Mouse (Mus musculus): Measurements from ENCODE around the gene St6galnac3. TPM values are rescaled to one million over a fixed set of nuclear protein-coding genes. Genes with fewer than 3 reads are reported as not detected.

St6galnac3 gene
- total RNA-seq, 1 experiment from 2014 or later, result 9.1 TPM

DNA sequence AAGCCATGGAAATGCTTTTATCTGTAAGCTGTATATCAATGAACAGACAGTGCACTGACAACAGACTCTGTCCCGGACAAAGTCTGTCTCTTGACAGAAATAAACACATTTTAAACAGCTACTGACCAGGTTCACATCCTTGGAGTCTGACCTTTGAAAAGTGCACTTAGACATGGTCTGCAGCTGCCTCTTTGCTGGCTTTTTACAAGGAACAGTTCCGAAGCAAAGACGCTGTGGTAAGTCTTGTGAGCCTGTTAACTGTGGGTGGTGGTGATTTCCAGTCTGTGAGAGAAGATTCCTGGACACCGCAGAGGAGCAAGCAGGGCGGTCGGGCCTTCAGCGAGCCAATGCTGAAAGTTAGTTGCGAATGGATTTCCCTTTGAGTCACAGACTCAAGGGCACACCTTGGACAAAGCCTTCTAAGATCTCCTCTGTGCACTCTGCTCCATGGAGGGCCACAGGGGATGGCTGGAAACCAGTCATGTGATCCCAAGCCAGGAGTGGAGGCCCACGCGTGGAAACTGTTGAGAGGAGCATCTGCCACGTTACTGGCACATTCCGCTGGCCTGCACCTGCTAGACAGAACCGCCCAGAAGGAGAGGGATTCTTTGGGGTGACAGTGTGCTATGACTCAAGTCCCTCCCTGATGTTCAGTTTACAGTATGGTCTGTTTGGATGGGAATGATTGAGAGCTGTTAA lies 55.1 kb downstream of the St6galnac3 start:
- ATAC-seq (replicated peaks in 1 of 2; ENCODE audit: insufficient read depth in 1 of 2, low FRiP score in 2 of 2, low TSS enrichment in 1 of 2, low read depth in 1 of 2, poor library complexity in 2 of 2, severe bottlenecking in 2 of 2), result no peak

DNA sequence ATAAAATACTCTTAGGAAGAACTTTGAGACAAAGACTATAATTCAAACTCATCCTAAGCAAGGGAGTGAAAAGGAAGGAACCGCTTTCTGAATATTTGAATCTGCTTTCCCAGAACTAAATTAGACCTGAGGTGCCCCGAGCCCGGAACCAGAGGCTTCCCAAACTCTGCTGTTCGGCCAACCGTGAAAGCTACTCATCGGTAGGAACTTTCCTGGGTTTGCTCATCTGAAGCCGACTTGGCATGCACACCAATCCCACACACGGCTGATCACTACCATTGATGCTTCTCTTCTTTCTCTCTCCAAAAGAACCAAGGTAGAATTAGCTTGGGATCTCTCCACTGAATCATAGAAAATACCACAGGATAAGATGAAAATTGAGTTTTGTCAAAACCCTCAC lies 55.6 kb downstream of the St6galnac3 start:
- ATAC-seq (replicated peaks in 1 of 2; ENCODE audit: insufficient read depth in 1 of 2, low FRiP score in 2 of 2, low TSS enrichment in 1 of 2, low read depth in 1 of 2, poor library complexity in 2 of 2, severe bottlenecking in 2 of 2), result no peak

DNA sequence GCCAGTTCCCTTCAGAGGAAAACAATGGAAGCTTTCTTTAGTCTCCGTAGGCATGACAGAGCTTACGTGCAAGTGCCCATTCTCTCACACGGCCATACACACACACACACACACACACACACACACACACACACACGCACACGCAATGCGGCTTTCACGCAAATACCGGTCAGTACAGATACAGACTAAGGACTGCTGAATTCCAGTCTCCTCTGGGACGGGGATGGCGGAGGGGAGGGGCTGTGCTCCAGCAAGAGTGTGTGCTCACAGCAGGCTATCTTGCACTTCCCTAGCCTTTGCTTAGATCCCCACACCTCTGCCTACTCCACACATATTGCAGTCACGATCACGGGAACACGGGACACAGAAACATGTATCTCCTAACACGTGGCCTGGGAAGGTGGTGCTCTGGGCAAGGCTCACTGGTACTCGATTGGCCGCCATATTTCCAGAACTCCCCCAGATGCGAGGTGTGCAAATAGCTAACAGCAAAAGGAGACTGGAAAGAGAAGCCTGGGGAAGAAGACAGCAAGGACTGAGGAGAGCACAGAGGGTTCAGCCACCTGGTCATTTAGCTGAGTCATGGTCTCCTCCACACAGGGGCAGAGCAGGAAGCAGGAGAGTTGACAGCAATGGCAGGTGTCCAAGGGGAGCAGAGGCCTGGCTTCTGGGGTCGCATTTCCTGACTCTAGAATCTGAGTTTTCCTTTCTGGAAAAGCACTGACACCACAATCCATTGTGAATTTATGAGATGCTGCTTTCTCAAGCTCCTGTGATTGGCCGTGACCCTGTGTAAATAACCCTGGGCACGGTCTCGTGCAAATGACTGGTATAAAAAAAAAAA lies 56.3 kb downstream of the St6galnac3 start:
- peak; percentile 66 to 71 for ATAC-seq (replicated peaks in 1 of 2; ENCODE audit: insufficient read depth in 1 of 2, low FRiP score in 2 of 2, low TSS enrichment in 1 of 2, low read depth in 1 of 2, poor library complexity in 2 of 2, severe bottlenecking in 2 of 2)

DNA sequence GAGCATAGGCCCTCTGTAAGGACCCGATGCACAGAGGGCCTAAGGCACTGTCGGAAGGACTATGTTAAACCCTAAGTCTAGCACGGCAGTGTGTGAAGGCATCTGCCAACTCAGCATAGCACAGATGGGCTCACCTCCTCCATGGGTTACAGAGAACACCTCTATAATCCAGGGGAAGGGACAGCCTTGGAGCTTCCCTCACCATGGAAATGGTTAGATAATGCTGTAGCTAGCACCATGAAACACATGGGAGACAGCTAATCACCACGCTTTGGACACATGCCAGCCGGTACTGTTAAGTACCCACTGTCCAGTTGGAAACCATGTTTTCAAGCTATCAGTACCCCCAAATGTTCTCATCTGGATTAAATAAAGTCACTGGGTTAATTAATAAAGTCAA lies 60.3 kb downstream of the St6galnac3 start:
- no peak for ATAC-seq (replicated peaks in 1 of 2; ENCODE audit: insufficient read depth in 1 of 2, low FRiP score in 2 of 2, low TSS enrichment in 1 of 2, low read depth in 1 of 2, poor library complexity in 2 of 2, severe bottlenecking in 2 of 2)

DNA sequence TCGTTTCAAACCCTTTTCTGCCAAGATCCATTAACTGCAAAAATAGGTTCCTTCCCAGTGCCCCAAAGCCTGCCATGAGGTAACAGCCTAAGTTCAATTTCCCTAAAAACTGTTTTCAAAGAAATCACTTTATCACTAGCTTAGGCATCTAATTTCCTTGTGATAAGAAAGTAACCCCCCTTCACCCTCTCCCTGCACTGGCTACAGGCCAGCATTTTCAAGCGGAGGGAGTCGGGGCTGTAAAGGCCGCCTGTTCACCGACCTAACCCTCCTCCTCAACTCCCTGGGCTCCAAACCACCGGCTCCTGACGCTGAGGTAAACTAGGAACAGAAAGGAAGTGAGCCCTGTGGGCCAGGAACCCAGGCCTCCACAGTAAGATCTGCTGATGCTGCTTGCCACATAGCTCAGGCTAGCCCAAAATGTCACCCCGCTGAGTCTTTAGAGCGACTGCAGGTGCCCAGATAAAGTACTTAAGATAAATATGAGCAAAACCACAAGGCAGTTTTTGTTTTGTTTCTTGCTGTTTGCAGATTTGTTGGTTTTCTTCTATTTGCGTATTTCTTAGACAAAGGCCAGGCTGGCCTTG lies 61.0 kb downstream of the St6galnac3 start:
- peak; percentile 49 to 57 for ATAC-seq (replicated peaks in 1 of 2; ENCODE audit: insufficient read depth in 1 of 2, low FRiP score in 2 of 2, low TSS enrichment in 1 of 2, low read depth in 1 of 2, poor library complexity in 2 of 2, severe bottlenecking in 2 of 2)

DNA sequence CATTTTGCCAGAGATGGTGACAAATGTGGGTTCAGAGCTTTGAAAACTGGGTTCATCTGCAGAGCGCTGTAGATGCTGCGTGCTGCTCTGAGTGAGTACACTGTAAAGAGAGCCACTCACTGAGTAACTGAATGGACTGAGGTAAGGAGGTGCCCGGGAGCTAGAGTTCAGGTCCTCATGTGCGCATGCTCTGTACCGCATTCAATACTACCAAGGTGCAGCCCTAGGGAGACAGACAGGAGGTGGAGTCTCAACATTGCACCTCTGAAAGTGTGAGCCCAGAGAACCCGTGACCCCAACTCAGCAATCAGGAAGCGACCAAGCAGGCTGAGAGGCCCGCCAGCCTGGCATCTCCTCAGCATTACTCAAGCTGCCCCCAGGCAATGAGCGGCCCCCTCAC lies 62.2 kb downstream of the St6galnac3 start:
- ATAC-seq (replicated peaks in 1 of 2; ENCODE audit: insufficient read depth in 1 of 2, low FRiP score in 2 of 2, low TSS enrichment in 1 of 2, low read depth in 1 of 2, poor library complexity in 2 of 2, severe bottlenecking in 2 of 2), result no peak

DNA sequence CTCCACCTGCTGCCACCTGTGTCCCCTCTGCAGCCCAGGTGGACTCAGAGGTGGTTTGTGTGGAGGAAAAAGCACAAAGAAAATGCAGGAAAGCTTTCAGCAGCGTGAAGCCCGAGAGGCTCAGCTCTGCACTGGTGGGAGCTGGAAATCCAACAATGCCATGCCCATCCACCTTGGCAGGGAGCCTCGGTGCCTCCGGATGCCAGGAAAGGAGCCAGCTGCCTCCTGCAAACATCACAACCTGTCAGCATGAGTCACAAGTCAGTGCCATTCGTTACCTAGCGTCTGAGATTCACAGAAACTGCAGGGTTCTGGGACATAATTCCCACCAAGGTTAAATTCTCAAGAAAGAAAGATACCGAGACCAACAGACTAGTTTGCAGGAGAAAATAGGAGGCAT lies 63.0 kb downstream of the St6galnac3 start:
- no peak for ATAC-seq (replicated peaks in 1 of 2; ENCODE audit: insufficient read depth in 1 of 2, low FRiP score in 2 of 2, low TSS enrichment in 1 of 2, low read depth in 1 of 2, poor library complexity in 2 of 2, severe bottlenecking in 2 of 2)

DNA sequence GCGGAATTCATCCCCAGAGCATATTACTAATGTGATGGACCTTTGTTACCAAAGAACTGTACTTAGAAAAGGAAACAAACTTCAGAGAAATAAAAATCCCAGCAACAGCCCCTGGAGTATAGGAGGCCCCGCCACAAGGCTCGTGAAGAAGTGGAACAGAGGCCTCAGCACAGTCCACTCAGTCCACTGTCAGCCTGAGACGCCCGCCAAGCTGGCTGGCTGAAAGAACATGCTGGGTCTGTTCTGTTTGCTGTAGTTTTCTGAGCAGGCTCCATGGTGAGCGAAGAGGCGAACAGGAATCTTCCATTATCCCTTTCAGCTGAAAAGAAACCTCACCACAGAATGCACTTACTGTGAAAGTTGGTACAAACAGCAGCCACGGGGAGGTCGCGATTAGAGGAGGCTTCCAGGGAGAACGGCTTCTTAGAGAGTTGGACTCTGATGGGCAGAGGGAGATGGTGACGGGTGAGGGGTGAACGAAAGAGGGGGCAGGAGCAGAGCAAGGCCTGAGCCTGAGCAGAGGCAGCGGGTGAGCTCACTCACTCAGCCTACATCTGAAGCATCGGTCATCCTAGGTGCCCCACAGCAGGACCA lies 65.3 kb downstream of the St6galnac3 start:
- ATAC-seq (replicated peaks in 1 of 2; ENCODE audit: insufficient read depth in 1 of 2, low FRiP score in 2 of 2, low TSS enrichment in 1 of 2, low read depth in 1 of 2, poor library complexity in 2 of 2, severe bottlenecking in 2 of 2), result no peak

DNA sequence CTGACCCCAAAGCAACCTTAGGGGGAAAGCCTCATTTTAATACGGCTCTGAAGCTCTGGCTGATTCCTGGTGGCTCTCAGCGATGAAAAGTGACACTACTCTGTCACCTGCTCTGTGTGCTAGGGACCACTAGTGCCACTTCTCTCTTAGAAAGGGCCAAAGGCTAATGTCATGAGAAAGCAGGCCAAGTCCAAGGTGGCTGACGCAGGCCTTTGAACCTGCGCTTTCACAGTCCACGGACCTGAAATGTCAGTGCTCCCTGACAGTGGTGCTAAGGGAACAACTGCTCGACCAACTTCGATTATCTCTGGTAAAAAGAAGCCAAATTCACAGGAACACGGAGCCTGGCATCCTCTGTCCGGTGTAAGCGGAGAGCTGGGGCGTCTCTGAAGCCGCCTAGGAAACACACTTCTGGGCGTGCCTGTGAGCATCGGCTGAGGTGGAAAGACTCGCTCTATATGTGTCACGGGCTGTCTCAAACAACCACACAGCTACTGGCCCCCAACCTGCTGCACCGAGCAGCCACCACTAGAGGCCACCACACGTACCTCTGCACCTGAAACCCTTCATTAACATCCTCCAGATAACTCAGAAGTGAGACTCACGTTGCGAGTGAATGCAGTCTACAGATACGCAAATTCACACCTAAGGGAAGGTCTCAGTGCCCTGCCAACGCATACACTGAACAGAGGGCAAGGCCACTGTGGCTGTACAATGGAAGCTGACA lies 66.8 kb downstream of the St6galnac3 start:
- ATAC-seq (replicated peaks in 1 of 2; ENCODE audit: insufficient read depth in 1 of 2, low FRiP score in 2 of 2, low TSS enrichment in 1 of 2, low read depth in 1 of 2, poor library complexity in 2 of 2, severe bottlenecking in 2 of 2), result peak; percentile 78 to 85

DNA sequence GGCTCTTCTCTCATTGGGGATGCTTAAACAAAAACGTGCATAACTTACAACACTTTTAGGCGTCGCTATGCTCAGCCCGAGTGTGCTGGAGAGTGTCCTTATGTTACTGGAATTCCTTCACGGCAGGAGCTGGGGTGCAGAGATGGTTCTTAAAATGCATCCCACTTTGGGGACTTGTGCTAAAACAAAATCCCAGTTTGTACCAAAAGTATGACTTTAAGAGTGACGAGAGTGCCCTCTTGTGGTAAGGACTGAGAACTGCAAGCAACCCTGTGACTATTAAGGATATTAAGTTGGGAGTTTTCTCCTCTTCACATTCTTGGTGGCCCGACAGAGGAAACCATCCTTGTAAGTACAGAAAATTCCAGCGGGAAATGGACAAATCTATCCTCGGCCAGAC lies 69.9 kb downstream of the St6galnac3 start:
- ATAC-seq (replicated peaks in 1 of 2; ENCODE audit: insufficient read depth in 1 of 2, low FRiP score in 2 of 2, low TSS enrichment in 1 of 2, low read depth in 1 of 2, poor library complexity in 2 of 2, severe bottlenecking in 2 of 2), result no peak

DNA sequence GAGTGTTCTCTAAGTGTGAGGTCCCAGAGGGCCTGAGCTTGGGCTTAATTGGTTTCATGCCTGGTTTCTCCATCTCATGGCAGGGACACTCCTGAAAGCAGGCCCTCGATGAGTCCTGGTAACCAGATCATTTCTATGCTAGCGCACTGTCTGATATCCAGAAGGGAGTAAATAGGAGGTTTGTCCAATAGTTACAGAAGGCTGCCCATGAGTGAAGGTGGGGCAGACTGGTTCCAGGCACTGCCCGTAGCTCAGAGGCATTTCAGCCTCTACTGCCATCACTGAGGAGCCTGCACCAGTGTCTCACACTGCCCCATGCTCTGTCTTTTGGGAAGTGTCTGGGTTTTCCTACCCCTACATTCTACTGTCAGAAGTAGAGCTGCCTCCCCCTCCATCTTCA lies 72.1 kb downstream of the St6galnac3 start:
- ATAC-seq (replicated peaks in 1 of 2; ENCODE audit: insufficient read depth in 1 of 2, low FRiP score in 2 of 2, low TSS enrichment in 1 of 2, low read depth in 1 of 2, poor library complexity in 2 of 2, severe bottlenecking in 2 of 2), result no peak

DNA sequence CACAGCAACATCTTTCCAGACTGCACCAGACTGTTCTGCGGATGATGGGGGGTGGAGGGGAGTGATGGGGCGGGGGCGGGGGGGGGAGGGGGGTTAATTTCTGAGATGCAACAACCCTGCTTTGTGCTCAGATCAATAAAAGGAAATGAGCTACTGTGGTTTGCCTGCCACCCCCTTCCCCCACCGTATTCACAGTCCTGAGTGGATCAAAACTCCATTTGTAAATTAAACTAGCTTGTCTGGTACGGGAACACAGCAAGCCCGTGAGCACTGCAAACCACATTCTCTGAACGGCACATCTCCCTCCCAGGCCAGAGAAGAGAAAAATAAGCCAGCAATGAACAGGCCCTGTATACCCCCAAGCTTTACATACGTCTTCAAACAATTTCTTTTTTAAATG lies 76.3 kb downstream of the St6galnac3 start:
- ATAC-seq (replicated peaks in 1 of 2; ENCODE audit: insufficient read depth in 1 of 2, low FRiP score in 2 of 2, low TSS enrichment in 1 of 2, low read depth in 1 of 2, poor library complexity in 2 of 2, severe bottlenecking in 2 of 2), result no peak

DNA sequence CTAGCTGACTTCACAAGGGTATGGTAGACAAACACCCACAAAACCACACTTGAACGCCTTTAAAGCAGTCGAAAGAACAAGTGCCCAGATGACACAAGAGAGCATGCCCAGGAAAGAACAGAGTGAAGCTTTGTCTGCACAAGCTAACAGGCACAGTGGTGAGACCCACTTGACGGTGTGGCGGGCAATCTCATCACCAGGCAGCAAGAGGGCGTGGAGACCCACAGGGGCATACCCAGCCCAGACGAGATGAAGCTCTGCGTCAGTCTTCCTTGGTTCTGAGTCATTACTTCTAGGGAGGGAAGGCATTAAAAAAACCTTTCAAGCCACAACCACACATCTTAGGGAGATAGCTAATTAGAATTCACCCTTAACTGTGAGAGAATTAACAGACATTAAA lies 79.2 kb downstream of the St6galnac3 start:
- 0 out of 4 replicates have a peak, but pooled peaks of 1 of the 2 experiments have one; percentile 10 for ATAC-seq (replicated peaks in 1 of 2; ENCODE audit: insufficient read depth in 1 of 2, low FRiP score in 2 of 2, low TSS enrichment in 1 of 2, low read depth in 1 of 2, poor library complexity in 2 of 2, severe bottlenecking in 2 of 2)

DNA sequence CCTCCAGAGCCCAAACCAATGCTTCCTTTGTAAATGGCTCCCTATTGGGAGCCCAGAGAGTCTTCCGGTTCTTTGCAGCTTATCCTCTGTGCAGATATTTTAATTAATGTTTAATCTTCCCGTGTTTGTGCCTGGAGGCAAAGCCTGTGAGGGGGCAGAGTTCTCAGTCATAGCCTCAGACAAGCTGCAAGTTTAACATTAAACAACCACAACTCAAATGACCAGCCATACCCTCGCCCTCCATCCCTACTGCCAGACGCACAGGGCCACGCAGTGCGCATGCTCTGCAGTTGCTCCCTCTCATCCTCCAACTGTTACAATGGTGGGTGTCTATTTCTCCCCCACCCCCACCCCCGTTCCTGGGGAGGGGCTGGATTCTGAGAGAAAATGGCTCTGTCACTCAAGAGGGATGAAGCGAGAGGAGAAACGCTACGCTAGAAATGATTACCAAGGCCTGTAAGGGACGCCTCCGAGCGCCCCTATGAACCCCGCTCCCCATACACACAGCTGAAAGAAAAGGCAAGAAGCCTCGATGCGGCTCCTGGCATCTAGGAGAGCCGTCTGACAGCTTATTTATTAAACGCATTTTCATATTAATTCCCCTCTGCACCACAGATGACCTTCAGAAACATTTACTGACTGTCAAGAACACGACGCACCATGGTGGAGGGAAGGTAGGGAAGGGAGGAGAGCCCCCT lies 81.0 kb downstream of the St6galnac3 start:
- ATAC-seq (replicated peaks in 1 of 2; ENCODE audit: insufficient read depth in 1 of 2, low FRiP score in 2 of 2, low TSS enrichment in 1 of 2, low read depth in 1 of 2, poor library complexity in 2 of 2, severe bottlenecking in 2 of 2), result no peak

DNA sequence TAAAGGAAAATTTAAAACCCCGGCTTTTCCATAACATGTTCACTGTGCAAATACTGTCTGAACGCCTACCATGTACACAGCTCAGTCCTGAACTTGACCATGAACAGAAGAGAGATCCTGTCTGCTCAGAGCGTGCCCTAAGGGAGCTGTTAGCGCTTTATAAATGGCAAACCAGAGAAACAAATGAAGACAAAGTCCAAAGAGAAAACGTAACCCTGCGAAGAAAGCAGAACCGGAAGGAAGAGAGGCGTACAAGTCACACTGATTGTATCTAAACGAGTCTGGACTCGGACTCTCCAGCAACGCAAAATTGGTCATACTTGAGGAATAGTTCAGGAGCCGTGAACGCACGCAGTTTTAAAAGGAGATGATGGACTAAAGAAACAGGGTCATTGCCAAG lies 82.1 kb downstream of the St6galnac3 start:
- ATAC-seq (replicated peaks in 1 of 2; ENCODE audit: insufficient read depth in 1 of 2, low FRiP score in 2 of 2, low TSS enrichment in 1 of 2, low read depth in 1 of 2, poor library complexity in 2 of 2, severe bottlenecking in 2 of 2), result no peak

DNA sequence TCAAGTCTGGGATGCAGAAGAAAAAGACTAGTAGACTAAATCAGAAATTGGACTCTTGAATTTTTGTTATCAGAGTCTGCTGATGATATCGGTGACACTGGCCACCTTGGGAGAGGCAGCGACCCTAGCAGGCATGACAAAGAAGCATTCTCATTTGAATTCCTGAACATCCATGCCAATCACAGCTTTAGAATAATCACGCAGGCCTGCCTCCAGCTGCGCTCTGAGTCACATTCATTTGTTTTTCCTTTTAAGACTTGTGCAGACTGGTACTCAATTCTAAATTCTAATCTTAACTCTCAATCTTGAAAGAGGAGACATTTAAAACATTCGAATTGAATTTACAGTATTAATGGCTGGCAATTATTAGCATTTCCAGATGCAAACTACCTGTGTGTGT lies 83.2 kb downstream of the St6galnac3 start:
- no peak for ATAC-seq (replicated peaks in 1 of 2; ENCODE audit: insufficient read depth in 1 of 2, low FRiP score in 2 of 2, low TSS enrichment in 1 of 2, low read depth in 1 of 2, poor library complexity in 2 of 2, severe bottlenecking in 2 of 2)

DNA sequence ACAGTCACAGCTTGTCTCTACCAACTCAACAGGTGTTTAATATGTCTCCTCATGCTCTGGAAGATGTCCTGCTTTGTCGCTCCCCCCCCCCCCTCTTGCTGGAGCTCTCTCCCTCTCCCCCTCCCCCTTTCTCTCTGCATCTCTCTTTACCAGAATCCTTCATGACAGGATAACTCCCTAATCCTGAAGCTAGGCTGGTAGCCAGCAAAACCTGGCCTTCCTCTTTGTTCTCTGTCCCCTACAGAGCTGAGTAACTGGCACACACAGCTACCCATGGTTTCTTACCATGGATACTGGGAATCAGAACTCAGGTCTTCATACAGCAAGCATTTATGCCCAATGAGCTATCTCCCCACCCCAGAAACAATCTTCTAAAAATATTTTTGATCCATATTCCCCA lies 87.6 kb downstream of the St6galnac3 start:
- ATAC-seq (replicated peaks in 1 of 2; ENCODE audit: insufficient read depth in 1 of 2, low FRiP score in 2 of 2, low TSS enrichment in 1 of 2, low read depth in 1 of 2, poor library complexity in 2 of 2, severe bottlenecking in 2 of 2), result no peak

All from hematopoietic stem cell, adult 5-6 weeks (primary cell).